Mouse (Mus musculus) common myeloid progenitor, adult 5-6 weeks (primary cell): ENCODE measurements around the gene Kcng4. TPM values are rescaled to one million over a fixed set of nuclear protein-coding genes. Genes with fewer than 3 reads are reported as not detected.

Experiments used
- ATAC-seq: replicated peaks from 2 replicates; pipeline ENCODE4 v1.8.0; 2016; ENCODE audit warnings: low read depth, mild to moderate bottlenecking, moderate TSS enrichment, inconsistent platforms; ENCODE audit not compliant: poor library complexity, severe bottlenecking
- total RNA-seq: library from RNA; stranded (forward); fragments of 200-1000, 187-1606 nt; gene quantifications from 2 replicates; pipeline ENCODE4 v1.2.3, GENCODE M21; 2017

Gene Kcng4
- not detected in 2 replicates for total RNA-seq

DNA sequence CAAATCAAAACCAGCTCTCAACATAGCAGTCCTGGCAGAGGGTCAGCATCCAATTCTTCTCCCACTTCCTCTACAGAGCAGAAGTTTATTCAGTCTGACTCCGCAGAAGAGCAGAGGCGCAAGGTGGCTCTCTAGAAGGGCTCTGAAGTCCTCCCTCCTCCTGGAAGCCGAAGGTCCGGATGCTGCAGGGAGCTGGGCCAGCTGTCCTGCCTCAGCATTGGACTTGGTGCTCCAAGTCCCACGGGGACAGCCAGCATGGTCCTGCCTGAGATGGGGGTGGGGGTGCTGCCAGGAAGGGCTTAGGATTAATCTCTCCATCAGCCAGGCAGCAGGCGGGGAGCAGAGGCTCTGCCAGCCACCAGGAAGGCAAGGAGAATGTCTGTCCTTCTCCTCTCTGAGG lies at the start of gene Kcng4:
TSS of gene Kcng4 (minus strand) at position 303 of the 400 bp plus-strand sequence.
- no peak for ATAC-seq

DNA sequence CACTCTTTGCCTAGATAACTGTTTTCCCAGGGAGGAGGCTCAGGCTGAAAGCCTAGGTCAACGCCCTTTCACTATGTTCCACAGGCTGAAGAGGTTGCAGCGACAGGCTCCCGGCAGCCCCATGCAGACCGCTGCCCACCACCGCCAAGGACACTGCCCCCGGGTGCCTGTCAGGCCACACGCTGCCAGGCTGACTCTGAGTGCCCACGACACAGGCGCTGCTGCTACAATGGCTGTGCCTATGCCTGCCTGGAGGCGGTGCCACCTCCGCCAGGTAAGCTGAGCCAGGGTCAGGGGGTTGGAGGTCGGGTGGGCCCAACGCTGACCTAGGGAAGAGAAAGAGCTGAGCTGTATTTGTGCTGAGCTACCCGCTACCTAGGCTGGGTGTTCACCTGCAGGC lies 43.7 kb upstream of the Kcng4 start:
- no peak for ATAC-seq

DNA sequence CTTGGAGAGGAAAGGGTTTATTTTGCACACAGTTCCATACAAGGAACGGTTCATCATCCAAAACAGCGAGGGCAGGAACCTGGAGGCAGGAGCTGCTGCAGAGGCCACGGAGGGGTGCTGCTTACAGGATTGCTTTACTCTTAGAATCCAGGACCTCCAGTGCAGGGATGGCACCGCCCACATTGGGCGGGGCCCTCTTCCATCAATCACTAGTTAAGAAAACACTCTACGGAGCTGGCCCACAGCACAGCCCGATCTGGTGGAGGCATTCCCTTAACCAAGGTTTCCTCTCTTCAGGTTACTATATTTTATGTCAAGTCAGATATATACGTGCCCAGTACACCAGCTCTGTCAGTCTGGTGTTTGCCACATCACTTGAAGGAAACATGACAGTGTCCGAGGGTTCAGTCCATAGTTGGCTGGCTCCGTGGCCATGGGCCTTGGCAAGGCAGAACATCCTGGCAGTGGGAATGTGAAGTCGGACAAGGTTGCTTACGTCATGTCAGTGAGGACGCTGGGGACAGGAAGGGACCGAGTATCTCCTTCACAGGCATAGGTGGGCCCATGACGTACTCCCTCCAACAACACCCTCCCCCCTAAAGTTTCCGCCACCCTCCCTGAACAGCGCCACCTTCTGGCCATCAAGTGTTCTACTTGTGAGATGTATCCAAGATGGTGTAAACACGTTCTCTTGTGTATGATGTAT lies 42.8 kb upstream of the Kcng4 start:
- ATAC-seq = peak; percentile 40

DNA sequence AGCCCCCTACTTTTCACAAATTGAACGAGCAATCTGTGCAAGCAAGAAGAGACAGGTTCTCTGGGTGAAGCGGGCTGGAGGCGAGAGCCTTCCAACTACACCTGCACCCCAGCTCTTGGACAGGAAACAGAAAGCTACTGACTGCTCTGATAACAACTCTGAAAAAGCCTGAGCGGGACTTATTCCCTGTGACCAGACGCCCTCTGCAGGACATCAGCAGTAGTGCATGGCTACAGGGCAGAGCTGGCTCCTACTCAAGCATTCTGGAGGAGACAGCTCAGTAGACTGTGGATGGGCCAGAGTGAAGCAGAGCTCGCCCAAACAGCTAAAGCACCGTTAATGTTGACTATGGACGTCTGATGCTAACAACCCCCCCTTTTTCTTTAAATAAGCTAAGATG lies 40.9 kb upstream of the Kcng4 start:
- peak; percentile 88 for ATAC-seq

DNA sequence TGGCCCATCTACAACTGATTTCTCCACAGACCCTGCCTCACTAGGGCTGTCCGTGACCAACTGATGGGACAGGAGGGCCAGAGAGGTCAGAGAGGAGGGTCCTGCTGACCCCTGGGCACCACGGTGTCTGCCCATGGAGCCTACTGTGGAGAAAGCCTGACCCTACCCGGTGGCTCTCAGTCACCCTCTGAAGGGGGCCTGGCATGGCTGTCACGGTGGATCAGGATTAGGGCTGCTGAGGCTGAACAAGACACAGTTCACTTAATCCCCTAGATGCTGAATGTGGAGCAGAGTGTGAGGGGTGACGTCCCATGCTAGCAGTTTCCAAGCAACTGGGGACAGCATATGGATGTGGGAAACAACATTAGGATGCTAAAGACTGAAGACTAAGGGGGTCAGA lies 40.0 kb upstream of the Kcng4 start:
- ATAC-seq = no peak

DNA sequence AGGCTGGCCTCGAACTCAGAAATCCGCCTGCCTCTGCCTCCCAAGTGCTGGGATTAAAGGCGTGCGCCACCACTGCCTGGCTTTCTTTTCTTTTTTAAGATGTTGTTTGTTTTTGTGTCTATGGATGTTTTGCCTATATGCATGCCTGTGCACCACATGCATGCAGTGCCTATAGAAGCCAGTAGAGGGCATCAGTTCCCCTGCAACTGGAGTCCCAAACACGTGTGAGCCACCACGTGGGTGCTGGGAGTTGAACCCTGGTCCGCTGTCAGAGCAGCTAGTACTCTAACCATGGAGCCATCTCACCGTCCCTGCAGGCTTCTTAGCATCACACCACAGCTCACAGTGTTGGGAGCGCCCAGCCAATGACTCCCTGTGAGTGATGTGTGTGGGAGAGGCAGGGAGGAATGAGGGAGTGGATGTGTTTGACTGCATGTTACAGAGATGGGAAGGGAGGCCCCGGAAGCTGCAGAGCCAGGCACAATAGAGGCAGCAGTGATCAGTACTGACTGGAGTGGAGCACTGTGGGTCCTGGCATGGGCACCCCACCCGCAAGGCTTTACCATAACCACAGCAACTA lies 38.6 kb upstream of the Kcng4 start:
- ATAC-seq = no peak

DNA sequence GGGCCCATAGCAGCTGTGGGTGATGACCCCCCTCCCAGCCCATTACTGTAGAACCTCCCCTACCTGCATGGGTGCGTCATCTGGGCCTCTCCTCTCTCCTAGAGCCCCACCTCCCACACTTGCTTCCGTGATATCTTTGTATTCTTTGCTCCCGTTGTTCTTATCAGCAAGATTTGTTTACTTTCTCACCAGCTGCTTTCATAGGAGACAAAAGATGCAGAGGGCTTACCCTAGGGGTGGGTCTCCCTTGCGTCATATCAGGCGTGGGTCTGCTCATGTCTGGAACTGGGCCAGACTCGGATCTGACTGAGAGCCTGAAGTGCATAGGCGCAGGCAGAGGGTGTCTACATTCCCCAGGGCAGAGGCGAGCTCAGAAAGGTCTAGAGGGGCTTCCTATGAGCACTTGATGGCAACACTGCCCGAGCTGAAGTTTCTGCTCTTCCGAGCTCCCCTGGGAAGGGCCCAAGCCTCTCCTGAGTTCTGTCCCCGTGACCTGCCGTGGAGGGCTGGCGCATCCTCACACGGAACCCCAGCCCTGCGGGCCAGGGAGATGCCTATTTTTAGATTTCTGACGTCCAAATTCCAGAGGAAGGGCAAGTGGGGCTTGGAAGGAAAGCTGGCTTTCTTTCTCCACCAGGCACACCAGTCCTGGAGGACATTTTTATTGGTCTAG lies 35.1 kb upstream of the Kcng4 start:
- no peak for ATAC-seq

DNA sequence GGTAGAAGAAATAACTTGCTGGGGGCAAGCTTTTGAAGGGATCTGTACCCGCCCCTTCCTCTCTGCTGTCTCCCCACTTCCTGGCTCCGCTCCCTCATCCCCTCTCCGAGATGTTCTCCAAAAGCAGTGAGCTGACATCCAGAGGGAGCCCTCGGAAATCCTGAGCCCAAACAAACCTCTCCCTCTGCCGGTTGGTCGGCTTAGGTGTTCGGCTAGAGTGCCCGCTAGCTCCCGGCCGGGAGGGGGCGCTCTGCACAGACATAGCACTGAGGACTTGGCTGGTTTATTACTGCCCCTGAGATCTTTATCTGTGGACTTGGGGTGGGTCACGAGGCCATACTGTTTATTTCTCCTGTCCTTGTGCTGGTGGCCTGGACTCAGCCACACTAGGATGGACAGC lies 33.8 kb upstream of the Kcng4 start:
- peak; percentile 46; the same call in 1 of the 2 replicates for ATAC-seq

DNA sequence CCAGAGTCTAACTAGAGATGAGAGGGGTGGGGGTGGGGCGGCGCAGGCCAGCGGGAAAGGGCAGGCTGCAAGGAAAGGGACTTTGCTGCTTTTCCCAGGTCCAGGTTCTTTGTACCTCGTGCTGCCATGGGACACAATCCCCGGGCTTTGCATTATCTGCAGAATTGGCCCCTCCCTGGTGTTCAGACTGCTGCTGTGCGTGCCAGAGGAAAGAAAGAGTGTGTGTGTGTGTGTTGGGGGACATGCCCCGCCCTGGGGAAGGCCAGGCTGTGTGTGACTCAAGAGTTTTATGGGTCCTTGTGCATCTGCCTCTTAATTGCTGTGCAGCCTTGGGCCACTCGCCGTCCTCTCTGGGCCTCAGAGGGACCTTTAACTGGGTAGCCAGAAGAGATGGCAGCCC lies 33.0 kb upstream of the Kcng4 start:
- ATAC-seq = no peak

DNA sequence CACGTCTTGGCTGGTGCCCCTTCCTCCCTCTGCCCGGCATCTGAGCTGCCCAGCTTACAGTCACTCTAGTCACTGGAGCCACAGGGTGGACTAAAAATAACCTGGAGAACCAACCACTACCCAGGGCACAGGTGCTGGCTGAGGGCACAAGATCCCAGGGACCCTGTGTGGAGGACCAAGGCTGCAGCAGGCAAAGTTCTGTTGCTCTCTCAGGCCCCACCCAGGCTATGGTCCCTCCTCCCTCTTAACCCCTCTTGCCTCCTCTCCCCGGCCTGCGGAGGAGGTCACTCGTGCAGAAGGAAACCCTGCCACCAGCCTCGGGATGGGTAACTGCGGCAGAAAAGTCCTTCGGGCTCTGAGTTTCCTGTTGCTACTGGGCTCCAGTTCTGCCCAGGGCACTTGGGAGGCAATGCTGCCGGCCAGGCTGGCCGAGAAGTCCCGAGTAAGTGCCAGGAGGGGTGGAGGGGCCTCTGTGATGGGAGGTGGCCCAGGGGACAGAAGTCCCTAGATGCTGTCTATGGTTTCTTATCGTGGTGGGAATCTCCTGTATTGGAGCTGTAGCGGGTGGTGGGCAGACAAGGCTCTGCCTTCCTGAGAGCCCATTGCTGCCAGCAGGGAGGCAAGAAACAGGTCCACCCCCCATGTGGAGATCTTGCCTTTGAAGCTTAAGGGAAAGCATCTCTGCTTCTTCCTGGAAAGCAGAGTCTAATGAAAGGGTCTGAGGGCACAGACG lies 30.9 kb upstream of the Kcng4 start, which contains the start of gene Wfdc1:
TSS of gene Wfdc1 (plus strand) at position 147 of the 733 bp plus-strand sequence.
- ATAC-seq = peak; percentile 32; the same call in 1 of the 2 replicates

DNA sequence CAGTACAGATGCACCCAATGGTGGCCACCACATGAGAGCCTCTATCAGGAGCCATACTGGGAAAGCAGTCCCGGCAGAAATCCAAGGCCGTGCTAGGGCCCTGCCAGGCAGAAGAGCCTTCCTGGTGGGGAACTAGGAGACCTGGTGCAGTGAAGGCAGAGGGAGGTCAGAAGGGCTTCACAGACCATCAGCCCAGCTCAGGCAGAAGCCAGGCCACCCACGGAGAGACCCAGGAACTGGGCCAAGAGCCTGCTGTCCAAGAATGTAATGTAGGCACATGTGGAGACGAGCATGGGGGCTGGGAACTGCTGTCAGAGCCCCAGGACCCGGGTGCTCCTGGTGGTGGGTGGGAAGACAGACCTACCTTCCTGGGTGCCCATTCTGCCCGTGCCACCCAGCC lies 29.8 kb upstream of the Kcng4 start:
- ATAC-seq = no peak

DNA sequence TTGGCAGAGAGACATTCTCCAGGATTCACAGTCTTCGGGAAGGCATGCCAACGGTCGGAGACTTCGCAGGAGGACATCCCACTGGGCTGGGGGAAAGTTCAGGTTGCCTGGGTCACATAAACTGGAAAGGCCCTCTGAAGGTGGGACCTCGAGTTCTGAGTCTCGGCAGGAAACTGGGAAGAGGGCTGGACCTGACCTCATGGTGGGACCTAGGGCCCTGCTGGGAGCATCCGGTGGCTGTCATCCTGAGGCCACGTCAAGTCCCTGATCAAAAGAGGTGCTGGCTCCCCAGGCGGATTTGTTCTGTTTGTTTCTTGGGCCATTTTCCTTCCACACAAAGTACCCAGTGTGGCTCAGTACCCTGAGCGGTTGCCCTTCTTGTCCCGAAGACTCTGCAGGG lies 28.0 kb upstream of the Kcng4 start:
- ATAC-seq = no peak

DNA sequence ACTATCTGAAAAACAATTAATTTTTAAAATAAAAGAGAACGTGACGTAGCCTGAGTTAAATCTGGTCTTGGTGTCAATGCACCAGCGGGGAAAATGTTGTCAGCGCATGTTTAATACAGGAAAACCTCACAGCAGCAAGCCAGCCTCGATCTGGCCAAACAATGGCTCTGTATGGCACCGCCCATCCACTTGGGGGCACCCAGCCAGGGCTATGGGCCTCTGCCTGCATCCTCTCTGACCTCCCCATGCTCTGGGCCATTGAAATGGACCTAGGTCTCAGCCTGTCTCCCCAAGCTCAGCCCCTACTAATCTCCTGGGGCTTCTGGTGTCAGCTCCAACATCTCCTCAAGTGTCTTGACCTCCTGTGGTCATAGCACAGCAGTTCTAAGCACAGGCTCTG lies 26.4 kb upstream of the Kcng4 start:
- no peak for ATAC-seq

DNA sequence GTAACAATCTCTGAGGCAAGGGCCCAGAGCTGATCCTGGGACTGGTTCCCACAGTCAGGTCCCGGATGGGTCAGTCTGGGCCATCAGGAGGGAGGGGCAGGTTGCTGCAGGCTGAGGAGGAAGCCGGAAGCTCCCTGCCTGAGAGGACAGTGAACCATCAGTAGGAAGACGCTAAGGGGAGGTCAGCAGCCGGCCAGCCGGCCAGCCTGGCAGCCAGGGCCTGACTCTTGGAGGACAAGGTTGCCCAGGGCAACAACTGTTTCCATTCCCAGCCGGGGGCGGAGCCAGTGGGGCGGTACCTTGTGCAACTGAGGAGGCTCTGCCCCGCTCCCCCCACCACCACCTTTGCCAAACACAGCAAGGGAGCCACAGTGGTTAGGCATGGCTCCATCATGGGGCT lies 25.6 kb upstream of the Kcng4 start:
- no peak for ATAC-seq

DNA sequence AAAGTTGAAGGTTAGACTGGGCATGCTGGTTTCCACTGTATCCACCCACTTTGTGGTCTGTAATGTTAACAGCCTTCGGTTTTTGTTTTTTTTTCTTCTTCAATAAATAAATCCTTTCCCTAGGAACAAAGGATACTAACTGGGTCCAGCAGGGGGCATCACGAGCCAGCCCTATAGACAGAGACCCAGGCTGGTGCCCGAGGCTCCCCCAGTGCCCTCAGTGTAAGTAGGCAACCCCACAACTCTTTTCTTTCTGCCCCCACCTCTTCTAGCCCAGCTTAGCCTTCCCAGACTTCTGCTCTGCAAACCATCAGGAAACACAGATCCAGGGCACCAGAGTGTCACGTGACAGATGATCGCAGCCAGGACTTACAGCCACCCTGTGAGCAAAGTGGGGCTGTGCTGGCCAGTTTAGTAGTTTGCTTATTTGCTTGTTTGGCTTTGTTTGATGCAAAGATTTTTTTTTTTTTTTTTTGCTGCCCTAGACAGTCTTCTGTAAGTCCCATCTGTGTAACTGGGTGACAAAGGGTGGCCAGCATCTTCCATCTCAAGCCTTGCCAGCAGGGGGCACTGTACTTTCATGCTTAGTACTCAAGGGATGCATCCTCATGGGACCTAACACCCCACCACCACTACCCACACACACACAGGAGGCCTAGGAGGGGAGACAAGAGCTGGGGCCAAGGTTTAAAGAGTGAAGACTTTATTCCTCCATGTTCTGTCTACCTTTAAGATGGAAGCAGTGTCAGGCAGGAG lies 21.4 kb upstream of the Kcng4 start:
- peak; percentile 67 for ATAC-seq

DNA sequence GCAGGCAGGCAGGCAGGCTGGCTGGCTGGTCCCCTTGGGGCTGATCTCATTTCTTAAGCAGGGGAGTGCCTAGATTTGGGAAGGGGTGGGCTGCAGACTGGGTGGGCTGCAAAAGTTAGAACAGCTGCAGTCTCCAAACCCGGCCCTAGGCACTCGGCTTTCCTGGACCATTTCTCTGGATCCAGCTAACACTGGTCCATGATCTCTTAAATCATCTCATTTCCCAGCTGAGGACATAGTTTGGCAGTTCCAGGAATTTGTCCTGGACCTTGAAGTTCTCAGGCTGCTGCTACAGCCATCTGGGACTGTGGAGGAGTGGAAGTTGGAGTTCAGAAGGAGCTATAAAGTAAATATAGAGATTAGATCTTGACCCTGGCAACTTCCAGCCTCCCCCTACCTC lies 15.8 kb upstream of the Kcng4 start:
- no peak for ATAC-seq

DNA sequence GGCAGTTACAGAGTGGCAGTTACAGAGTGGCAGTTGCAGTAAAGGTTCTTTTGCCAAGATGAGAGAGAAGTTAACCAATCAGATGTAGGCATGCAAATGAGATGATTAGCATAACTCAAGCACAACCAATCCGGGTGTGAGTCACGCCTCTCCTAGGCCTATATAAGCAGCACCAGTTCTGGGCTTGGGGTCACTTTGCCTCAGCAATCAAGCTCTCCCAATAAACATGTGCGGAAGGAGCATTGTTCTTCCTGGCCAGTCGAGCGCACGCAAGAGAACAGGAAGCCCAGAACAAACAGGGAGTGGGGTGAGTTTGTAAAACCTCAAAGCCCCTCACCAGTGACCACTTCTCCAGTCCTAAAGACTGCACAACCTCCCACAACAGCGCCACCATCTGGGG lies 11.4 kb upstream of the Kcng4 start:
- ATAC-seq = no peak

DNA sequence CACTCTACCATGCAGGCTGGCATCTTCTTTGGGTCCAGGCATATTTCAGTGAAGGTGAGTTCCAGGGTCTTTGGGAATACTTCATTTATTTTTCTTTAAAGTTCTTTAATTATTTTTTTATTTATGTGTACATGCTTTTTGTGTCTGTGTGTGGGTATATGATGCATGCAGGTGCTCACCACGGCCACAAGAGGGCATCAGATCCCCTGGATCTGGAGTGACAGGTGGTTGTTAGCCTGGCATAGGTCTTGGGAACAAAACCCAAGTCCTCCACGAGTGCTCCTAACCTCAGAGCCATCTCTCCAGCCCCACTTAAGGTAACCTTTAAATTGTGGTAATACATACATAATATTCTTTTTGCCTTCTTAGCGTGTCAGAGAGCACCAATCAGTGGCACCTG lies 10.7 kb upstream of the Kcng4 start:
- ATAC-seq = no peak

DNA sequence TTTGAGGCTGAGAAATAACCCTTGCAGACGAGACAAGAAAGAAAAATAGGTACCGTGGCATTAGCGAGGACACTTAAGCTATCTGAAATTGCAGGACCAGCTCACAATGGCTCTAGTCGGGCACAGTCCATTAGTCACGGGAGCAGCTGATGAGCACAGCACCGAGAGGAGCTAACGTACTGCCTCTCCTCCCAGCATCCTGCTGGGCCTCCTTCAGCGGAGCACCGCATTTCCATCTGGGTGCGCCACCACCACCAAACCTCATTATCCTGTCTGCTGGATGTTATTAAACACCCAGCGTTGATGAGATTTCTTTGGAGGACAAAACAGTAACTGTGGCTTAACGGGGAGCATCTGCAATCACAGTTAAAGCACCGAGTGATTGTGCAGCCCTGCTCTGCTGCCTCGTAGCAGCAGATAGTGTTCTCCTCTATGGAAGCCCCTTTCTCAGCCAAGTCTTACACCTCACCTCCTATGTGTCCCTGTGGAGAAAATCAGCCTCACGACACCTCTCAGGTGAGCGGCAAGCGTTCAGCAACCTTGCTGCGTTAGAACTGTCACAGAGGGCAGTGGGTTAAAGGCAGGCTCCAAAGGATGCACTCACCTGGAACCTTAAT lies 9.6 kb upstream of the Kcng4 start:
- ATAC-seq = no peak
